Mouse (Mus musculus): ENCODE data around the gene Mef2c. TPM values are rescaled to one million over a fixed set of nuclear protein-coding genes. Genes with fewer than 3 reads are reported as not detected.

Gene Mef2c
- total and polyA plus RNA-seq, 3 experiments: 99.9 to 159 (median 107) TPM

DNA sequence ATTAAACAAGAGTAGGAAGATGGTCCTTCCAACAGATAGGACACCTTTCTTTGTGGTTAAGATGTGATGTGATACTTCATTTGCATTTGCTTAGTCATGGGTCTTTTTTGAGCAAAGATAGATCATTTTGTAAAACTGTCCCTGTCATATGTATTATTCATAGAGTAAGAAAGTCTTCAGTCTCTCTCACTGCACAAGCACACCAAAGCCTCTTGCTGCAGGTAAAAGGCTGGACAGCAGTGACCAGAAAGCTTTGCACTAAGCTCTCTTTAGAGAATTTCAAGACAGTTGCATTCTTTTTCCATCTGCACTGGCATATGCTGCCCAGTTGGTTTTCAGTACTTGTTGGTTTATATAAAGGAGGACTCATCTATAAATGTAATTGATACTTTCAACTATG lies 36.1 kb downstream of the Mef2c start:
- Histone ChIP-seq H3K36me3 (replicated peaks in 1 of 2; ENCODE audit: control insufficient read depth in 1 of 2, insufficient read depth in 1 of 2, low read length in 1 of 2) (peaks cover 0 to 4% of the 10 kb centered on the region in 2 experiments), H3K4me1 (ENCODE audit: control insufficient read depth in 1 of 2, insufficient read depth in 2 of 2) (peaks cover 0 to 47% of the 10 kb centered on the region in 2 experiments; a peak in 2 of 4 replicates), H3K79me2 (replicated peaks; ENCODE audit: control insufficient read depth, extremely low read depth, insufficient read depth, poor library complexity, severe bottlenecking) (peaks cover 52% of the 10 kb centered on the region), H3K4me3 (replicated peaks in 1 of 3; ENCODE audit: low read depth in 2 of 3, low read length in 2 of 3, poor library complexity in 1 of 3) (no peak overlapping the region), H3K27ac (ENCODE audit: insufficient read depth, low read depth) (peak overlapping the region; percentile 94), H3K4me2 (ENCODE audit: insufficient read depth, low read depth, poor library complexity, severe bottlenecking) (peak overlapping the region; percentile 98; the same call in 1 of the 2 replicates), H3K27me3 (replicated peaks) (no peaks in the 10 kb centered on the region), H3K9ac (ENCODE audit: insufficient read depth, low read depth) (peak overlapping the region; percentile 78), H3K9me3 (replicated peaks; ENCODE audit: low read length) (no peaks in the 10 kb centered on the region)
- in situ Hi-C loops (cut with MboI; ENCODE audit: low pct_ligation_motif_present, low pct_unique_long_range_greater_than_20kb, low sequenced_read_pairs): loop anchor here (25.0 kb wide), 1 partner anchor 97 kb away; no protein-coding TSS in a partner anchor
- DNase-seq (ENCODE audit: extremely low read depth): peak; percentile 84
- no peak for TF ChIP-seq GABPA (IDR thresholded peaks at IDR 0.05; ENCODE audit: insufficient replicate concordance, low read depth, low read length)
- no peak for TF ChIP-seq SMC3 (IDR thresholded peaks at IDR 0.05; ENCODE audit: low read depth, low read length)
- no peak for TF ChIP-seq CHD2 (IDR thresholded peaks at IDR 0.05; ENCODE audit: low read length)
- no peak for TF ChIP-seq USF2 (conservative IDR thresholded peaks at IDR 0.05; ENCODE audit: low read depth, low read length)
- TF ChIP-seq NRF1 (IDR thresholded peaks at IDR 0.05; ENCODE audit: low read depth, low read length): no peak
- no peak for TF ChIP-seq KAT2A (IDR thresholded peaks at IDR 0.05; ENCODE audit: insufficient replicate concordance, low read length)
- TF ChIP-seq POLR2AphosphoS2 (IDR thresholded peaks at IDR 0.05; ENCODE audit: low read depth, low read length): peak; percentile 68; the same call in 1 of the 2 replicates
- peak; percentile 98 for TF ChIP-seq MEF2A (IDR thresholded peaks at IDR 0.05; ENCODE audit: borderline replicate concordance, low read depth, low read length)
- peak; percentile 98 for TF ChIP-seq JUN (IDR thresholded peaks at IDR 0.05; ENCODE audit: insufficient read depth, low read depth, low read length)
- TF ChIP-seq MAFK (IDR thresholded peaks at IDR 0.05; ENCODE audit: insufficient replicate concordance, low read length): peak; percentile 83; the same call in 1 of the 2 replicates
- TF ChIP-seq ETS1 (conservative IDR thresholded peaks at IDR 0.05; ENCODE audit: low read depth, low read length): peak; percentile 90
- 0 out of 2 replicates have a peak, but pooled peaks have one; percentile 46 for TF ChIP-seq MAX (IDR thresholded peaks at IDR 0.05; ENCODE audit: low read length)
- TF ChIP-seq MAZ (IDR thresholded peaks at IDR 0.05; ENCODE audit: low read depth, low read length): no peak
- 0 out of 2 replicates have a peak, but pooled peaks have one; percentile 79 for TF ChIP-seq CHD1 (IDR thresholded peaks at IDR 0.05; ENCODE audit: low read depth, low read length)
- 0 out of 2 replicates have a peak, but pooled peaks have one; percentile 62 for TF ChIP-seq MYC (IDR thresholded peaks at IDR 0.05; ENCODE audit: low read depth, low read length)
- TF ChIP-seq RAD21 (IDR thresholded peaks at IDR 0.05; ENCODE audit: low read depth, low read length): no peak
- peak; percentile 44; the same call in 1 of the 2 replicates for TF ChIP-seq POLR2A (IDR thresholded peaks at IDR 0.05; ENCODE audit: low read depth, low read length)
- no peak for TF ChIP-seq PAX5 (IDR thresholded peaks at IDR 0.05; ENCODE audit: low read length)
- TF ChIP-seq ZC3H11A (IDR thresholded peaks at IDR 0.05; ENCODE audit: low read depth, low read length): no peak
- TF ChIP-seq E2F4 (IDR thresholded peaks at IDR 0.05; ENCODE audit: insufficient replicate concordance, low read depth, low read length): no peak
- TF ChIP-seq TBP (conservative IDR thresholded peaks at IDR 0.05; ENCODE audit: low read depth, low read length): peak; percentile 93
- peak; percentile 69; the same call in 1 of the 2 replicates for TF ChIP-seq SIN3A (IDR thresholded peaks at IDR 0.05; ENCODE audit: low read length)
- TF ChIP-seq USF1 (IDR thresholded peaks at IDR 0.05; ENCODE audit: low read depth, low read length): no peak
- no peak for TF ChIP-seq ZKSCAN1 (IDR thresholded peaks at IDR 0.05; ENCODE audit: borderline replicate concordance, low read depth, low read length)
- TF ChIP-seq BHLHE40 (IDR thresholded peaks at IDR 0.05; ENCODE audit: low read depth, low read length): peak; percentile 52; the same call in 1 of the 2 replicates
- TF ChIP-seq IRF4 (IDR thresholded peaks at IDR 0.05; ENCODE audit: low read depth, low read length): peak; percentile 66; the same call in 1 of the 2 replicates
- peak; percentile 89 for TF ChIP-seq EP300 (IDR thresholded peaks at IDR 0.05; ENCODE audit: low read length)
- TF ChIP-seq ELF1 (IDR thresholded peaks at IDR 0.05; ENCODE audit: low read depth, low read length): no peak
- no peak for TF ChIP-seq CTCF (conservative IDR thresholded peaks at IDR 0.05 in 1 of 2, IDR thresholded peaks at IDR 0.05 in 1 of 2; ENCODE audit: low read depth in 2 of 2, low read length in 2 of 2)
- TF ChIP-seq HCFC1 (IDR thresholded peaks at IDR 0.05; ENCODE audit: low read depth, low read length): peak; percentile 20; the same call in 1 of the 2 replicates
- TF ChIP-seq NELFE (IDR thresholded peaks at IDR 0.05; ENCODE audit: low read depth, low read length): peak; percentile 65; the same call in 1 of the 2 replicates
- TF ChIP-seq TCF12 (IDR thresholded peaks at IDR 0.05; ENCODE audit: low read depth, low read length): peak; percentile 49
- TF ChIP-seq RCOR1 (conservative IDR thresholded peaks at IDR 0.05; ENCODE audit: low read depth, low read length): no peak
- TF ChIP-seq ZNF384 (IDR thresholded peaks at IDR 0.05; ENCODE audit: low read depth, low read length): no peak; the same call in 1 of the 2 replicates
- peak; percentile 88 for TF ChIP-seq JUND (conservative IDR thresholded peaks at IDR 0.05; ENCODE audit: low read depth, low read length)
- TF ChIP-seq UBTF (IDR thresholded peaks at IDR 0.05; ENCODE audit: low read depth, low read length): no peak
- TF ChIP-seq ZMIZ1 (IDR thresholded peaks at IDR 0.05; ENCODE audit: low read depth, low read length): peak; percentile 61; the same call in 1 of the 2 replicates
- TF ChIP-seq MXI1 (IDR thresholded peaks at IDR 0.05; ENCODE audit: low read depth, low read length): no peak
- dilution Hi-C loops (cut with MboI; ENCODE audit: extremely low pct_ligation_motif_present, extremely low pct_unique_long_range_greater_than_20kb, low sequenced_read_pairs): no loop called here

Measured in CH12.LX (cell line).